Mouse (Mus musculus): Measurements from ENCODE around the gene Dnah11.

Gene Dnah11

DNA sequence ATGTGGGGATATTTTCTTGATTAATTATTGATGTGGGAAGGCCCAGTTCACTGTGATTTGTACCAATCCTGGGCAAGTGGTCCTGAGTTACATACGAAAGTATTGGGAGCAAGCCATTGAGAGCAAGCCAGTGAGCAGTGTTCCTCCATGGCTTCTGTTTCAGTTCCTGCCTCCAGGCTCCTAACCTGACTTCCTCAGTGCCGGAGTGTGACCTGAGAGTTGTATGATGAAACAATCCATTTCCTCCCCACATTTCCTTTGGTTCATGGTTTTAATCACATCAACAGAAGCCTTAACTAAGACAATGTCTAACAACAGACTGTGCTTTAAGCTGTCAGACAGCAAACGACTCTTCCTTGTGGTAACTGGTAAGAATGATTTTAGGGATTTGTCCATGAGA lies 114.0 kb downstream of the Dnah11 start:
- DNase-seq: no peak

DNA sequence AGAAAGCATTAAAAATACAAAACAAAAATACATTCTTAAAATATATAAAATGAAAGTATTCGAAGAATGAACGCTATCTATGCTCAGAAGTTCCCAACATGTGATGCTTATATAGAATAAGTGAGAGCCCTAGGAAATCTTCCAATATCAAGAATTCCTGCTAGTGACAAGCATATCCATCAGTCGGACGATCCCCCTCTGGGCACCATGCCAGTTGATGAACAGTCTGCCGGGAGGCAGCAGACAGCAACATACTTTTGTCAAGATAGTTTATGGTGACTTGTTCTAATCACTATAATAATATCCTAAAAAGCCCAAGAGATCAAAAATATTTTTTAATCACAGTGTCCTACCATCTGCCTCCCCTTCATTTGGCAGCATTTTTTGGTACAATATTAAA lies 114.7 kb downstream of the Dnah11 start:
- DNase-seq: peak in 1 of 2 experiments; percentile 41

DNA sequence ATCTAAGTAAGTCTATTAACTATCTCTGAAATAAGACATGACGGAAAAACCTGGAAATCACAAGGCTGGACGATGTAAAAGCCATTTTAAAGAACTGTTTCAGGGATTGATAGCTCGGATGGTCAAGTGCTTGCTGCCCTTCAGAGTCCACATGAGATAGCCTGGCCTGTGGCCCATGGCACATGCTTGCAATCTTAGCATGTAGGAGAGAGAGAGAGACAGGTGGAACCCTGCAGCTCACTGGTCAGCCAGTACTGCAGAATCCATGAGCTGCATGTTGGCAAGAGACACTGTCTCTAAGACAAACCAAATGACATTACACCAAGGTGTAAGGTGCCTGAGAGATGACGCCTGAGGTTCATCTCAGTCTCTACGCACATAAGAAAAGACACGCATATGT lies 118.4 kb downstream of the Dnah11 start:
- peak; percentile 39 to 73 for DNase-seq

DNA sequence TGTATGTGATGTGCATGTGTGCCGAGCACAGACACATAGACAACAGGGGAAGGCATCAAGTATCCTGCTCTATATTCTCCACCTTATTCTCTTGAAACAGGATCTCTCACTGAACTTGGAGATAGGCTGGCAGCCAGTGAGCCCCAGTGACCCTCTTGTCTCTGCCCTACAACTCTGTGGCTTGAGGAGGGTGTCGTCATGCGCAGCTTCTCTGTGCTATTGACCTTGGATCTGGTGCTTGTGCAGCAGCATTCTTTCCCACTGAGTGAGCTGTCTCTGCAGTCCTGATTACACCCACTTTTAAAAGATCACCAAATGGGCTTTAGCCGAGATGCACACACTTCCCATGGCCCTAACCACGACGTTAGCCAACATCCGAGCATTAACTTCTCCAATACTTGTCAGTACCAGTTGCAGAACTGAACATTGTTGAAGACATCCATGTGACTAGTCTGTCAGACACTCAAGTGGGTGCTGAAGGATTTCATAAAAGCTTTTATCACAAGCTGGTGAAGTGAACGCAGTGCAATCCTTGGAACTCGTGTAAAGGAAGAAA lies 120.3 kb downstream of the Dnah11 start:
- DNase-seq: no peak

DNA sequence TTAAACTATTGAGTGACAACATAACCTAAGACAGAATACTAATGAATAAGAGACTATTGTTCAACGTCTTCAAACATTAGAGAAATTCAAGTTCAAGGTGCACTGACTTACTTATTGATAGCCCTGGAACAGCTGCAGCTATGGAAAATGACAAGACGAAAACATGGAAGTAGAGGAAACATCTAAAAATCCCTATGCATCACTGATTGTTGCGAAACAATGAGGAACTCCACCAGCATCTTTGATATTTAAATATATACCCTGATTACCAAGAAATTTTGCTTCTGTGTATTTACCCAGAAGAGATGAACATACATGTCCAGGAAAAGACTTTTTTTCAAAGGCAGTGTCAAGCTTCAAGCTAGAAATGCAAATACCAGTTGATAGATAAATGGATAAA lies 122.0 kb downstream of the Dnah11 start:
- no peak for DNase-seq

DNA sequence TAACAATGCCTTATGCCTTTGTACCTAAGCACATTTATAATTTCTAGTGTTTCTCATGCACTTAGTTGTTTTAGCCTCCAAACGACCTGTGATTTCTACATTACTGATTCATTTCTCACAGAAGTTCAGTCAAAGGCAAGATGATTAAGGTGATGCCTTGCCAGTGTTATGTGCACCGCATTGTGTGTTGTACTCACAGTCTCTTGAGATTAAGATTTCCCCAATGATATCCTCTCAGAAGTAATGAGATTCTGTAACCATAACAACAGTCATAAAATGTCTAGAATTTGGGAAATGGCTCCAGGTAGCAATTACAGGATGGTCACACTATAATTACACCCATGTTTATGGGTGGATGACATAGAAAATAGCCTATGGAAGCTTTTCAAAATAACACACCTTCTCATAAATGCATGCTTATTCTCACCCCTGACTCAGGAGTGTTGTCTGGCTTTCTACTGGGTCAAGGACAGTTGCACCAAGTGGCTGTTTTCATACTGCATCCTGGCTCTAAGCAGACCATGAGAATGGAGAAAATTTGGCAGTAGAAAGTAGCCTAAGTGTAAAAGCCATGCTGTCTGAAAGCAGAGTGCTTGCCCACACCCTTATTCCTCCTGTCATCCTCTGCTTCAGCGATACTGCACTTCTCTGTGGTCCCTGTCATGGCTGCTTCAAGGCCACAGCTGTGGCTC lies 126.5 kb downstream of the Dnah11 start:
- DNase-seq: no peak

DNA sequence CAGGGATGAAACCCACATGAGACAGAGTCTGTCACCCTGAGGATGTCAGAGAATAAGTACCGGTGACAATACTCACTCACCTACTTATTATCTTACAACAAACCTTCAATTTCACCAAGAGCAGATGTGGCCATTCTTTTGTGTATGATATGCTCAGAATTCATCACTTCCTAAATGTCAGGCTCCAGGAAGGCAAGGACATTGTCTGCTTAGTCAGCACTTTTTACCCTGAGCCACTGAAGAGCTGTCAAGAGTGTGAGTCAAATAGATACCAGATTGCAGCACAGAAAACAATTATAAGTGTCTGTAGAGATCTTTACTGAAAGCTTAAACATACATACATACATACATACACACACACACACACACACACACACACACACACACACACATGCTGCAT lies 127.2 kb downstream of the Dnah11 start:
- no peak for DNase-seq

DNA sequence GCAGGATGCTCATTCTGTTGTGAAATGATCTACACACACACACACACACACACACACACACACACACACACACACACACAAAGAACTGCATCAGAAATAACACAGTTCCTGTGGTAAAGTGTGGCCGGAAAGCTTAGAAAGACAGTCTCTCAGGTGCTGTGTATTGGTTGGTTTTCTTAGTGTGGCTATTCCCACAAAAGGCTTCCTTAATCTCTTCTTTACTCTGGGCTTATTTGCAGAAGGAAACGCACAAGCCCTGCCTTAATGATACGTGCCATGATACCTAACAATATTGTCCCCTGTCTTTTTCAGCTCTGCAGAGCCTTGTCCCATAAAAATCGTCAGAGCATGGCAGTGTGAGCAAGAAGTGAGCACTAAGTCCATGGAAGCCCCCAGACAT lies 130.1 kb downstream of the Dnah11 start:
- no peak for DNase-seq

DNA sequence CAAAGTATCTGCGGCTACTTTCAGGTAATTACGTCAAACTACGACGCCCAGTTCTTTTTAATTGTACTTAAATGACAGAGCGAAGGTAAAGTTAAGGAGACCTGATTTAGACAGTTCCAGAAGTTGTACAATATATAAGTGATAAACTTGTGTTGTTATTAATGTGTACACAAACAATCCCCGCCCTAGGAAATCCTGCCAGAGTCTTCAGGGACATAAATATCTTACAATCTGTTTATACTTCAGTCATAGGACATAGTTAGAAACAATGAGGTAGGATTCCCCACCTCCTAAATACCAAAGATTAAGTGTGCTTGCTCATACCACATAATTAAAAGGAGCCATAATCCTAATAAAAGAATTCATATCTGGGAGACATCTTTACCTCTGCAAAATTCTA lies 136.5 kb downstream of the Dnah11 start:
- no peak for DNase-seq

DNA sequence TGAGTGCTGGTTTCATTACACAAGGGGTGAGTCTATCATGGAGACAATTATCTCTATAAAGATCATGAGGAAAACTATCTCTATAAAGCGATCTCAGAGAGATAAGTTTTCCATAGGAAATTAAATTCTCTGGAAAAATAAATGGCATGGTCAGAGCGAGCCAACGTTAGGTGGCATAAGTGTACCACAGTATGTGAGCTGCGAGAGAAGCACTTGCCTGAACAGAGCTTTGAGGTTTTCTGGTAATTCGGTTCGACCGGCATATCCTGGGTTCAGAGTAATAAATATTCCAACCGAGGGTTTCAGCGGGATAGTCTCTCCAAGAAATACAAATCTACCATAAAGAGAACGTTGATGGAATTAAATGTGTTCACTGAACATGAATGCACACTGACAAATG lies 142.0 kb downstream of the Dnah11 start:
- peak; percentile 51 to 66 for DNase-seq

DNA sequence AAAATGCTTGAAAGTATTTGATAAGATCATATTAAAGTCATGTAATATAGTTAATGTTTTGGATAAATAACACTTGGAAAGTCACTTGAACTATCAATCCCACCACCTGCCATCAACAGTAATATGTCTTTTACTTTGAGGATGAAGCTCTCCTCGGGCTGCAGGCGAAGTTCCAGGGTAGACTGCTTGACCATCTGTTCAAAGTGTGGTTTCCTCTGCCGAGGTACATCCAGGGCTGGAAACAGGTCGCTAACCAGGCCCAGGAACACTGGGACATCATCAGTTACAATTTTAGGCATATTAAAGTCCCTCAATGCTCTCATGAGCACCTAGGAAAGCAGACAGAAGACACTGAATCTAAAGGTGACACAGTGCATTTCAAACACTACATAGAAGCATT lies 153.5 kb downstream of the Dnah11 start:
- DNase-seq: peak; percentile 27 to 36

DNA sequence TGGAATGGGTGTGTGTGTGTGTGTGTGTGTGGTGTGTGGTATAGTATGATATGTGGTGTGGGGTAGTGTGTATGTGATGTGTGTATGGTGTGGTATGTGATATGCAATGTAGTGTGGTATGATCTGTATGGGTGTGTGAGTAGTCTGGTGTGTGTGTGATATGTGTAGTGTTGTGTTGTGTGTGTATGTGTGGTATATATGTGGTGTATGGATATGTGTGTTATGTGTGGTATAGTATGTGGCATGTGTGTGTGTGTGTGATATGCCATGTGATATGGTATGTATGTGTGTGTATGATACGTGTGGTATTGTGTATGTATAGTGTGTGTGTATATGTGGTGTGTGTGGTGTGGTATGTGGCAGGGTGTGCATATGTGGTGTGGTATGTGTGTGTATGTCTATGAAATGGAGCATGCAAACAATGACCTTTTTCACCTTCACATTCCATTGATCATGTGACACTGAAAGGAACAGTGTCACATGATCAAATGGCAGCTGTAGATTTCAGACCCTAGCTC lies 155.7 kb downstream of the Dnah11 start:
- no peak for DNase-seq

DNA sequence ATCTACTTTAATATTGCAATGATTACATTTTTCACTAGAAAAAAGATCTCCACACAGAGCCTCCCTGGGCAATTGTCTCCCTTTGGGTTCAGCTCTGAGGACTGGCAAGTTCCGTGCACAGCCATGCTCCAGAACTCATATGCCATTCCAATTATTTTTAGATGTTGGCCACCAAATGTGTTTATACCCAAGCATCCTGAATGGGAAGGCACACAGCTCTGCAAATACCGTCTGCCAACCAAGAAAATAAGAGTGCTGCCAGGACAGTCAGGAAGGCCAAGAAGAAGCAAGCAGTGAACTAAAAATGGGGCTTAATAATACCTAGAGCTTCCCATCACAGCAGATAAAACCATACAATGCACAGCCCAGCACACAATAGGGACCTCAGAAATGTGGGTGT lies 156.6 kb downstream of the Dnah11 start:
- peak; percentile 65 to 70 for DNase-seq

DNA sequence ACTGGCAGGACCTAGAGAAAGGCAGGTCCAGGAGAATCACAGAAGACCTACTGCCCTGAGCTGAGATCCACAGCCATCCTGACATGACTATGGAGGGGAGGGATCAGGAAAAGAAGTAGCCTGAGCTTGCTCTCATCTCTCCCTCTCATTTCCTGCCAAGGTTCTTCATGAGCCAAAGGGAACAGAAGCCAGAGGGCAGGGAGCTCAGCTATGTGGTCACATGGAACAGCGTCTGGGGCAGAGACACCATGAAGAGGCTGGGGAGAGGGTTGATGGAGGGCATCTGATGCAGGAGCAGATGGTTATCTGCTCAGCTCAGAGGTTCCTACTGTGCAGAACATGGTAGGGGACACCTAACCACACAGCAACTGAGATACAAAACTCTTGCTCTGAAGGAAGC lies 163.9 kb downstream of the Dnah11 start:
- peak; percentile 55 to 60 for DNase-seq

DNA sequence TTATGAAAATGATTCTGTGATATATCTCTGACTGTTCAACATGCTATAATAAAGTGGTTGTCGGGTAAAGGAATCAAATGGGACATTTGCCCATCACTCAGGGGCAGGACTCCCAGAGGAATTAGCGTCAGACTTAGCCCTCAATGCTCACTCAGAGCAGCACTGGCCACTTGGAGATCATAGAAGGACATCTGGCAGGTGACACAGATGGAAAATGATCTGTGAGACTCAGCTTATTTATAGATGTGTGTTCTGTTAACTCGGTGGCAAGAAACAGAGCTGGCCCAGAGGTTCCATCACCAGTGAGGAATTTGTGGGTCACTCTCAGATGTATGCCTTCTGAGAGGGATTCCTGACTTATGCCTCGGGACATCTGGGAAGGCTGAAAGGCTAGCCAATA lies 173.1 kb downstream of the Dnah11 start:
- no peak for DNase-seq

DNA sequence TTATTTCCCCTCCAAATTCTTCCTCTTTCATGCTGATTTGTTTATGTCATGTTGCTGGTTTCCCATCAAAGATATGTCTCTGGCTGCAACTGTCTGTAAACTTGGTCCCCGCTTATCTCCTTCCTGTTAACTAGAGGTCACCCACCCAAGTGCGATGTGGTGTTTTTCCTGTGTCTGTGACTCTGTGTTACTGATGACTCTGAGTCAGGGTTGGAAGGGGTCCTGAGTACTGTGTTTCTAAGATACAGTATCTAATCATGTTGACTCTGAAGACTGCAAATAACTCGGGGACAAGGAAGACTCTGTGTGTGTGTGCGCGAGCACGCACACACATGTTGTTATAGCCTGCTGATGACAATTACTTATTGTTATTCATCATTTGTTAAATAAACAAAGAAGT lies 179.9 kb downstream of the Dnah11 start:
- DNase-seq: no peak

DNA sequence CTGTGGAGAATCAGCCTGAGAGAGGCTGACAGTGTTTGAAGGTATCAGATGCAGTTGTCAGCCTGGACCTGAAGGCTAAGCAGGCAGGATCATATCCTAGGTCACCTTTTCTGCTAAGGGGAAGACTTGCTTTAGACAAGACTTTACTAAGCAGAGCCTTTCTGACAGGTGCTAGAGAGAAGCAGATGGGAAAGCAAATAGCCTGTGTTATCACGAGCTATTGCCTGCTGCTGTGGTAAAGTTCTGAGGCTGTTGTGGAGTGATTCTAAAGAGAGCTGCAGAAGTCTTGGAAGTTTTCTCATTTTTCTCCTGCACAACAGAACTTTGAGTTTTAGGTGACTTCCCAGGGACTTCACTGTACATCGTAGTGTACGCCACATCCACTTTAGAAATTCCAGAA lies 185.0 kb downstream of the Dnah11 start:
- DNase-seq: no peak

DNA sequence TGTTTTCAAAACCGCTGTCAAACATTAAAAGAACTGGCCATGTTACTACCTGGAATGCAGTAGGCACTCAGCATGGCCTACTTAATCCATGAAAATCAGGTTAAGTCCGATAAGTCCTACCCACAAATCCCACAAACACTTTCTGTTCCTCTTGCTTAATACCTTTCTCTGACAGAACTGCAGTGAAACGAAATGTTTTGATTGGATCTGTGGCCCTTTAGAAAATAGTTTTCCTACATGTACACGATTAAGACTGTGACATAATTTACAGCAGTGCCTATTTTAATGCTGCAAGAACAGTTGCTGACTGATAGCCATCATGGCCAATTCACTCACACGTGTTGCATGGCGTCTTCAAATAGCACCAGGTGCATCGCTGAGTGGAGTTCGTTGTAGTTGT lies 186.9 kb downstream of the Dnah11 start:
- DNase-seq: no peak

DNA sequence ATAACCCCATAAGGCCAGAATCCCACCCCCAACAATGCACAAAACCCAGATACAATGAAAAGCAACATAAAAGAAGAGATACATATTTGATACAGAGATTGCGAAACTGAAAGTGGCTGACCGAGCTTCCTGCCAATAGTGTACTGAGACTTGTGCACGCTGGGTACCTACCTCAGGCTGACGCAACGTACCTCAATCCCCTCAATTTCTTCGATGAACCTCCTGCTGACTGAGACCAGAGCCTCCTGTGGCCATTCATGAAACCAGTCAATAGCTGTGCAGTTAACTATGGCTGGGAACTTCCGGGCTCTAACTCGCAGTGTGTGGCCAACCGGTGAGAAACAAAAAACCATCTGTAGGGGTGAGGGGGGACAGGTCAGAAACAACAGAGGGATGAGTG lies 203.9 kb downstream of the Dnah11 start:
- no peak for DNase-seq

DNA sequence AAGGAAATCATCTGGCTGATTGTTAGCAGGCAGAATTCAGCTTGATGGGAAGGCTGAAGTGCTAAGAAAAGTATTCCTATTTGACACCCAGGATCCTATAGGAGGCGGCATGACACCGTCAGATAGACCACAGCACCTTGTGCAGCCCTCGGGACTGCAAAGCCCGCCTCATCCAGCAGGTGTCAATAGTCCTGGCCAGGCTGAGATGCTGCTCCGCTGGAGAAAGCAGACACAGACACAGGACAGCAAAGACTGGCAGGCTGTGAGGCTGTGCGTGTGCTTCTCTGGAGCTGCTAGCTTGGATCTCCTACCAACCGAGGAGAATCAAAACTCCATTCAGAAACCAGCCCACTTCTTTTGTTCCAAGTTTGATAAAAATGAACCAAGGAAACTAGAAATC lies 205.3 kb downstream of the Dnah11 start:
- peak; percentile 92 to 94 for DNase-seq

DNA sequence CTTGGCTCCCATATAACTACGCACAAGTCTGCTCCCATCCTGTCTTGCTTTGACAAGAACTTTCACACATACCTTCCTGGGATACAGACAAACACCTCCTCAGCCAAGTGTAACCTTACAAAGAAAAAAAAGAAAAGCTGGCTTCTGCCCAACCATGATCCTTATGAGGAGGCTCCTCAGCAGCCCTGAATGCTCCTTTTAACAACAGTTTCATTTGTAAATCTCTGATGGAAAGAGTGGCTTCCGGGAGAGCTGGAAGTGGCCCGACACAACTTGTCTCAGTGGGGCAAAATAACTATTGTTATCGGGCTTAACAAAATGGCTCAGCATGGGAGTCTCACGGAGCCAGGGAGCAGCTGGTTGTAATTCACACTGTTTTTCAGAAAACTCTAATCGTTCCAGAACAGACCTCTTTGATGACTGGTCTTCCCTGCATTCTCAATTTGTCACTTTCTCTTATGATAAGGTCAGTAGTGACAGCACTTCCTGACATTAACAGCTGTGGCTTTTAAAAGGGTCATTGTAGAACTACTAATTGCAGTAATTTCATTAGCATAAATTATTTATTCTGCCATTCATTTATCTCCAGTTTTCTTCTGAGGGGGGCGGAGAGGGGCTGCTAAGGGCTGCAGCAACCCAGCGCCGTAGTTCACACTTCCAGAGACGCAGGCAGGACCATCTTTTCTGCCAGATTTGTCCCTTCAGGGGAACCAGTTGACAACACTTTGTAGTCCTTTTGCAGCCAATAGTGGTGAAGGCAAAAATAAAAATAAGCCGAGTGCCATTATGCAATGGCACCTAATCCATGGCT lies 209.6 kb downstream of the Dnah11 start:
- DNase-seq: no peak

DNA sequence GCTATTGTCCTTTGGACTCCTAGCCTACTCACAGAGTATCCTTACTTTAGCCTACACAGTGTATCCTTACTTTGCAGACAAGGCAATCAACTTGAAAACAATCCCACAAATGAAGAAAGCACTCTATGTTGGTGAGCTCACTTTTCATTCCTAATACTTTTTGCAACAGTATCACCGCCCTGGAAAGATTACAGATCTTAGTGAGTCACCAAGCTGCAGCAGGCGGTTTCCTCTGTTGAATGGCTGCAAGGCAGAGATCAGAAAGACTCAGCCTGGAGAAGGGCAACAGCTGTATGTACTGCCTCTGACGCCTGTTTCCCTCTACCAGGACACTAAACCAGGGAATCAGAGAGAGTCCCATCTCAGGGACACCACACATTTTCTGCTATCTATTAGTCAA lies 218.5 kb downstream of the Dnah11 start:
- no peak for DNase-seq

DNA sequence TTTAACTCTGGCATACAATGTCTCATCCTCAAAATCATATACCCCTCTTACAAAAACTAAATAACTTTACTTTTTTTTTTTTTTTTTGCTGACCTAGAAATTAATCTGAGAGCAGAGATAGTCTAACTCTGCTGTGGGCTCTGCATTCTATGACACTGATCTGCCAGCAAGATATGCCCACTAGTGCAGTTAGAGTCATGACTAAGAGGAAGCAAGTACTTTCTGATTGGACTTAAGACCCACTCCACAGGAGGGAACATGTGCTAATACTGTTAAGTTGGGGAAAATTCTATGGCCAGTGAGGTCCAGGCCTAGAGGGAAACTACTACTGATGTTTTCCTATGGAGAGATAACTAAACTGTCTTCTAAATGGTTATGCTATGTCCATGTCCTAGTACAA lies 225.1 kb downstream of the Dnah11 start:
- DNase-seq: no peak

DNA sequence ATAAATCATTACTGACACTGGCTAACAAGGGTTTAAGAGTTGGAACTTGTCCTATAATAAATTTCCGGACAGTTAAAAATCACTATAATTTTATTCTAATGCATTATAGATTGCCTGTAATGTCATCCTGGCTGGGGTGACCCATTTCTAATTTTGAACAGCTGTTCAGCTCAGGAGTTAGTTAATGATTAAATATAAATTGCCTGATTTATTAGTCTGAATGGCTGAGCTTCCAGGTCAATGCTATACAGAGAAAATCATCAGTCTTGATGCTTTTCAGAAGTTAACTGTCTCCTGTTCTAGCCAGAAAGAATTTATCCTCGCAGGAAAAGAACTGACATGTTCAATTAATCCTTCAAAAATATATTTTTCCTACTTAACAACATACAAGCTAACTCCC lies 236.1 kb downstream of the Dnah11 start:
- DNase-seq: no peak
